In the genomic region with DNA sequence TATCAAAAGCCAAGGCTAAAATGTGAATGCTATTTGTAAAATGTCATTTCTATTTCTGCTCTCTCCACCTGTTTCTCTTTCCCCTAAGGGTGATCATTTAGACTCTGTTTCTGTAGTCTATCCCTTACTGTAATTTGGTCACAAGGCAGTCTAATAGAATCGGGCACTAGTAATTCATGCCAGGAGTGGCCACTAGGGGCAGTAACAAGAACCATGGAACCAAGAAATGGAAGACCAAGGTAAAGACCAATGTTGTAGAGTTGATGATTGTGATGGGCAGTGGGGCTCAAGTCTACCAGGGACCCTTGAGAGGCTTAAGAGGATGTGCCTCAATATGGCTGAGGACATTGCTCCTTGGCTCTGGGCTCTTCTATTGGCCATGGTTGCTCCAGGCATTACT, we compare ENCODE assay signal across 14 mouse cellular contexts.
DNase-seq lines count a peak whose midpoint lies in the region; ATAC-seq and TF ChIP-seq lines count a peak whose summit lies in the region.
"Had no signal": no experiment of that assay in that cellular context is flagged by ENCODE, and none has a peak within 500 bp of the region (broad histone marks: within the 10 kb centered on the region; RNA-seq: fewer than 3 reads in every experiment).

No protein-coding gene starts in this region.

- no peaks in the 10 kb centered on the region for H3K9me3 ChIP-seq in hindbrain, embryonic 11.5 days (ENCODE audit: control insufficient read depth, low read length)
- no peaks in the 10 kb centered on the region for H3K9me3 ChIP-seq in hindbrain, embryonic 12.5 days (replicated peaks)
- H3K9me3 ChIP-seq: midbrain, embryonic 13.5 days had no signal

- 81% methylated on average over 1 of the region's 1 CpGs for WGBS in hindbrain, embryonic 11.5 days
- 91% methylated on average over 1 of the region's 1 CpGs for WGBS in hindbrain, embryonic 12.5 days

- TF ChIP-seq CTCF in Patski (IDR thresholded peaks at IDR 0.05) = peak; percentile 42

- in situ Hi-C loops in Patski (cut with MboI; ENCODE audit: low pct_unique_long_range_greater_than_20kb) = loop anchor here (10.0 kb wide), 1 partner anchor 601 kb away; no protein-coding TSS in a partner anchor

- H3K27ac ChIP-seq in hindbrain, embryonic 11.5 days (ENCODE audit: low read depth, low read length) = no peak overlapping the region
- H3K27ac ChIP-seq in hindbrain, embryonic 12.5 days = no peak overlapping the region
- H3K27ac ChIP-seq: midbrain, embryonic 13.5 days had no signal

- no peak for ATAC-seq in hindbrain, embryonic 11.5 days (ENCODE audit: low FRiP score)
- no peak for ATAC-seq in hindbrain, embryonic 12.5 days (ENCODE audit: low FRiP score)
- ATAC-seq in Patski = no peak
- no peak for ATAC-seq in activated CD4-positive, CD25-positive, alpha-beta regulatory T cell, adult 4 months
- ATAC-seq: midbrain, embryonic 13.5 days had no signal

- CTCF ChIA-PET in Patski (lab: Charles Lee) = no interaction called here

- no peak overlapping the region for H3K9ac ChIP-seq in hindbrain, embryonic 11.5 days (ENCODE audit: low read depth, low read length)
- H3K9ac ChIP-seq in hindbrain, embryonic 12.5 days = no peak overlapping the region
- H3K9ac ChIP-seq: midbrain, embryonic 13.5 days had no signal

- no peaks in the 10 kb centered on the region for H3K27me3 ChIP-seq in hindbrain, embryonic 11.5 days (ENCODE audit: control insufficient read depth, insufficient read depth, low read length)
- no peaks in the 10 kb centered on the region for H3K27me3 ChIP-seq in hindbrain, embryonic 12.5 days
- no peaks in the 10 kb centered on the region for H3K27me3 ChIP-seq in Patski
- H3K27me3 ChIP-seq in splenic B cell, adult 2 months (ENCODE audit: control insufficient read depth, insufficient read depth, low read length, poor library complexity, severe bottlenecking) = no peaks in the 10 kb centered on the region
- H3K27me3 ChIP-seq: midbrain, embryonic 13.5 days had no signal

- peak; percentile 5 for DNase-seq in hindbrain, embryonic 11.5 days (ENCODE audit: low spot score)
- peak; percentile 51 for DNase-seq in lung, postnatal 36 days
- DNase-seq in lung, postnatal 10 days = no peak
- no peak for DNase-seq in Patski (ENCODE audit: low read depth, low spot score)
- peak; percentile 13 for DNase-seq in splenic B cell, adult 2 months (ENCODE audit: low read depth, low spot score)
- DNase-seq in heart, adult 9 months (ENCODE audit: low spot score in 2 of 2) = no peak
- DNase-seq: cerebellum, postnatal 14 days; heart, postnatal 10 days; kidney, adult 18-20 months; left cerebral cortex, postnatal 4 days; lung, adult 18-20 months had no signal

- POLR2A ChIA-PET in Patski (lab: Charles Lee) = no interaction called here

- H3K36me3 ChIP-seq in hindbrain, embryonic 11.5 days (ENCODE audit: control insufficient read depth, insufficient read depth, low read length) = no peaks in the 10 kb centered on the region
- H3K36me3 ChIP-seq in hindbrain, embryonic 12.5 days = no peaks in the 10 kb centered on the region
- no peaks in the 10 kb centered on the region for H3K36me3 ChIP-seq in splenic B cell, adult 2 months (ENCODE audit: control insufficient read depth, insufficient read depth, low read length, poor library complexity, severe bottlenecking)
- H3K36me3 ChIP-seq: midbrain, embryonic 13.5 days had no signal

- no peak overlapping the region for H3K4me2 ChIP-seq in hindbrain, embryonic 11.5 days (replicated peaks; ENCODE audit: low read depth, low read length)
- H3K4me2 ChIP-seq in hindbrain, embryonic 12.5 days (replicated peaks) = no peak overlapping the region
- H3K4me2 ChIP-seq: midbrain, embryonic 13.5 days had no signal

- no peaks in the 10 kb centered on the region for H3K4me1 ChIP-seq in hindbrain, embryonic 11.5 days (replicated peaks; ENCODE audit: control insufficient read depth, insufficient read depth, low read length)
- H3K4me1 ChIP-seq in hindbrain, embryonic 12.5 days = no peaks in the 10 kb centered on the region
- H3K4me1 ChIP-seq: midbrain, embryonic 13.5 days had no signal

- no peak overlapping the region for H3K4me3 ChIP-seq in hindbrain, embryonic 11.5 days (ENCODE audit: low read depth, low read length)
- H3K4me3 ChIP-seq in hindbrain, embryonic 12.5 days = no peak overlapping the region
- H3K4me3 ChIP-seq: midbrain, embryonic 13.5 days had no signal

Comparison
In these comparisons a context has a peak if more than half of its experiments do, and no peak if none do; other contexts are left out.
1. DNase-seq: peak in hindbrain, embryonic 11.5 days (single experiment), lung, postnatal 36 days (single experiment) and splenic B cell, adult 2 months (single experiment); none in lung, postnatal 10 days (single experiment), Patski (single experiment) and heart, adult 9 months (0 of 2).